Mouse (Mus musculus) liver, embryonic 13.5 days (tissue): ENCODE measurements around the gene Vmn1r221. TPM values are rescaled to one million over a fixed set of nuclear protein-coding genes. Genes with fewer than 3 reads are reported as not detected.
A peak's percentile ranks its signal among the peaks of the same experiment; 100 is the strongest.
"Not testable (repeated sequence)": the region's sequence is repeated elsewhere in the genome, so short reads cannot be mapped to it uniquely, and the experiment has no call there.

Source experiments
- ATAC-seq: fragments of 200-750 bp; cut with Nextera tagmentation; 2 replicates; pipeline ENCODE4 v1.8.0; 2017; ENCODE audit warnings: low read depth, mild to moderate bottlenecking, moderate number of reproducible peaks, moderate library complexity
- DNase-seq: peaks from one replicate; pipeline ENCODE4 v3.0.0; 2022
- H3K27ac ChIP-seq: fragments of 300-500 bp; sonication (generic); 2 replicates; pipeline ENCODE4 v1.5.1; 2015; ENCODE audit warnings: moderate library complexity, mild to moderate bottlenecking, inconsistent platforms
- H3K27me3 ChIP-seq: fragments of 300-500 bp; sonication (generic); 2 replicates; pipeline ENCODE4 v1.6.1; 2015; ENCODE audit warnings: mild to moderate bottlenecking, inconsistent platforms
- H3K36me3 ChIP-seq: fragments of 300-500 bp; sonication (generic); 2 replicates; pipeline ENCODE4 v1.6.1; 2015; ENCODE audit warnings: mild to moderate bottlenecking, inconsistent platforms
- H3K4me1 ChIP-seq: fragments of 300-500 bp; sonication (generic); replicated peaks from 2 replicates; pipeline ENCODE4 v1.6.1; 2015; ENCODE audit warnings: inconsistent platforms
- H3K4me2 ChIP-seq: fragments of 300-500 bp; sonication (generic); 2 replicates; pipeline ENCODE4 v1.6.1; 2015; ENCODE audit warnings: inconsistent platforms, mild to moderate bottlenecking, moderate library complexity
- H3K4me3 ChIP-seq: fragments of 300-500 bp; sonication (generic); replicated peaks from 2 replicates; pipeline ENCODE4 v1.5.1; 2015; ENCODE audit warnings: mild to moderate bottlenecking, inconsistent platforms
- H3K9ac ChIP-seq: fragments of 300-500 bp; sonication (generic); 2 replicates; pipeline ENCODE4 v1.6.1; 2015; ENCODE audit warnings: mild to moderate bottlenecking, inconsistent platforms
- H3K9me3 ChIP-seq: fragments of 300-500 bp; sonication (generic); replicated peaks from 2 replicates; pipeline ENCODE4 v1.6.1; 2016; ENCODE audit warnings: inconsistent platforms
- WGBS: fragments of 180-500 bp; shearing (Covaris S2); methylation state at CpG from one replicate; pipeline ENCODE4 v1.1.7; 2015; ENCODE audit not compliant: insufficient replicate concordance; 5-methylcytosine and 5-hydroxymethylcytosine counted together
- polyA plus RNA-seq: library from polyadenylated mRNA; unstranded; fragments of >200 nt; fragmentation: Nextera tagmentation; extraction: Ambion mirVana; gene quantifications from 2 replicates; pipeline ENCODE4 v1.2.1, GENCODE M21; 2015

Vmn1r221 gene
- not detected in 2 replicates for polyA plus RNA-seq

GRCm38 (mm10) chr13:23213827-23214226 is at the start of gene Vmn1r221:
TSS of gene Vmn1r221 (plus strand) at chr13:23214127.
- not testable (repeated sequence) for ATAC-seq, H3K27ac ChIP-seq, H3K4me1 ChIP-seq, H3K9me3 ChIP-seq, H3K4me3 ChIP-seq, H3K27me3 ChIP-seq, DNase-seq, H3K36me3 ChIP-seq, H3K4me2 ChIP-seq, H3K9ac ChIP-seq
- WGBS: 57% methylated on average over 2 of the region's 2 CpGs

GRCm38 (mm10) chr13:23166471-23166870 is 47.5 kb upstream of the Vmn1r221 start:
- not testable (repeated sequence) for DNase-seq, H3K9me3 ChIP-seq, H3K9ac ChIP-seq, H3K27me3 ChIP-seq, H3K4me1 ChIP-seq, H3K4me3 ChIP-seq, ATAC-seq, H3K4me2 ChIP-seq, H3K27ac ChIP-seq, H3K36me3 ChIP-seq
- WGBS: 49% methylated on average over 4 of the region's 4 CpGs

GRCm38 (mm10) chr13:23187875-23188274 is 26.1 kb upstream of the Vmn1r221 start, which contains the start of gene Vmn1r220:
TSS of gene Vmn1r220 (minus strand) at chr13:23187975.
- Histone ChIP-seq H3K9me3 (no peaks in the 10 kb centered on the region), H3K27ac (no peak within 1 kb of the TSS), H3K4me1 (no peaks in the 10 kb centered on the region), H3K36me3 (no peaks in the 10 kb centered on the region), H3K4me3 (no peak within 1 kb of the TSS), H3K9ac (no peak within 1 kb of the TSS), H3K27me3 (no peaks in the 10 kb centered on the region), H3K4me2 (no peak within 1 kb of the TSS)
- no peak for ATAC-seq
- no peak for DNase-seq
- 63% methylated on average over 2 of the region's 2 CpGs for WGBS

GRCm38 (mm10) chr13:23203885-23204284 is 10.0 kb upstream of the Vmn1r221 start:
- H3K4me1 ChIP-seq, H3K4me3 ChIP-seq, H3K27ac ChIP-seq, H3K9me3 ChIP-seq, H3K27me3 ChIP-seq, H3K4me2 ChIP-seq, DNase-seq, H3K36me3 ChIP-seq, H3K9ac ChIP-seq, ATAC-seq: not testable (repeated sequence)
- 38% methylated on average over 1 of the region's 1 CpGs for WGBS

- not testable (repeated sequence) for H3K9me3 ChIP-seq, H3K4me2 ChIP-seq, H3K4me3 ChIP-seq, H3K9ac ChIP-seq, H3K27ac ChIP-seq, H3K4me1 ChIP-seq, ATAC-seq, H3K36me3 ChIP-seq, H3K27me3 ChIP-seq, DNase-seq
These were observed 21.9 kb downstream of the Vmn1r221 start, which contains the start of gene Vmn1r222 for GRCm38 (mm10) chr13:23235847-23236246. TSS of gene Vmn1r222 (minus strand) at chr13:23235947.

- H3K4me2 ChIP-seq, H3K4me1 ChIP-seq, H3K36me3 ChIP-seq, DNase-seq, ATAC-seq, H3K4me3 ChIP-seq, H3K9ac ChIP-seq, H3K27me3 ChIP-seq, H3K9me3 ChIP-seq, H3K27ac ChIP-seq: not testable (repeated sequence)
- WGBS: 48% methylated on average over 1 of the region's 1 CpGs
These were observed 32.9 kb downstream of the Vmn1r221 start, which contains the start of gene Vmn1r223 for GRCm38 (mm10) chr13:23246834-23247233. TSS of gene Vmn1r223 (plus strand) at chr13:23247134.

GRCm38 (mm10) chr13:23258546-23259048 is 44.7 kb downstream of the Vmn1r221 start:
- ATAC-seq: no peak
- no peak overlapping the region for H3K9ac ChIP-seq
- H3K4me3 ChIP-seq: no peak overlapping the region
- no peak overlapping the region for H3K27ac ChIP-seq
- WGBS: 64% methylated on average over 2 of the region's 2 CpGs
- H3K9me3 ChIP-seq: no peaks in the 10 kb centered on the region
- no peaks in the 10 kb centered on the region for H3K27me3 ChIP-seq
- no peak for DNase-seq
- no peak overlapping the region for H3K4me2 ChIP-seq
- H3K36me3 ChIP-seq: no peaks in the 10 kb centered on the region
- H3K4me1 ChIP-seq: no peaks in the 10 kb centered on the region

- H3K4me1 ChIP-seq, H3K9me3 ChIP-seq, ATAC-seq, H3K4me3 ChIP-seq, H3K27ac ChIP-seq, H3K9ac ChIP-seq, H3K27me3 ChIP-seq, DNase-seq, H3K36me3 ChIP-seq, H3K4me2 ChIP-seq: not testable (repeated sequence)
- 57% methylated on average over 3 of the region's 3 CpGs for WGBS
These were observed 54.7 kb downstream of the Vmn1r221 start for GRCm38 (mm10) chr13:23268606-23269005.

GRCm38 (mm10) chr13:23269127-23269526 is 55.2 kb downstream of the Vmn1r221 start:
- not testable (repeated sequence) for H3K27me3 ChIP-seq, H3K9ac ChIP-seq, DNase-seq

GRCm38 (mm10) chr13:23269681-23270080 is 55.8 kb downstream of the Vmn1r221 start:
- peaks cover 8% of the 10 kb centered on the region for H3K4me1 ChIP-seq
- no peaks in the 10 kb centered on the region for H3K36me3 ChIP-seq
- no peaks in the 10 kb centered on the region for H3K9me3 ChIP-seq
- H3K27ac ChIP-seq: no peak overlapping the region
- WGBS: 14% methylated on average over 11 of the region's 11 CpGs
- no peak overlapping the region for H3K9ac ChIP-seq
- 0 out of 2 replicates have a peak, but pooled peaks cover 4% of the 10 kb centered on the region for H3K27me3 ChIP-seq
- ATAC-seq (0 out of 2 replicates have a peak, but pooled peaks have one; percentile 12), DNase-seq (peak; percentile 11)
- H3K4me2 ChIP-seq: peak overlapping the region; percentile 64
- H3K4me3 ChIP-seq: peak overlapping the region; percentile 48

More at GRCm38 (mm10) chr13:23269127-23269526, 55.2 kb downstream of the Vmn1r221 start:
- 34% methylated on average over 4 of the region's 4 CpGs for WGBS
- not testable (repeated sequence) for ATAC-seq, H3K36me3 ChIP-seq, H3K27ac ChIP-seq, H3K4me3 ChIP-seq, H3K4me1 ChIP-seq, H3K4me2 ChIP-seq, H3K9me3 ChIP-seq

GRCm38 (mm10) chr13:23270321-23271101 is 56.6 kb downstream of the Vmn1r221 start:
- peak; percentile 40 for DNase-seq

More at GRCm38 (mm10) chr13:23270321-23271101, 56.6 kb downstream of the Vmn1r221 start:
- Histone ChIP-seq H3K4me3 (peak overlapping the region; percentile 48), H3K27ac (no peak overlapping the region), H3K36me3 (no peaks in the 10 kb centered on the region), H3K4me1 (peaks cover 8% of the 10 kb centered on the region), H3K27me3 (0 out of 2 replicates have a peak, but pooled peaks cover 4% of the 10 kb centered on the region), H3K9ac (0 out of 2 replicates have a peak overlapping the region, but pooled peaks have one; percentile 22), H3K4me2 (peak overlapping the region; percentile 64), H3K9me3 (no peaks in the 10 kb centered on the region)
- 3% methylated on average over 34 of the region's 34 CpGs for WGBS
- peak; percentile 87 for ATAC-seq
